Mouse (Mus musculus): ENCODE results near the gene Nr4a3.

Nr4a3 gene

DNA sequence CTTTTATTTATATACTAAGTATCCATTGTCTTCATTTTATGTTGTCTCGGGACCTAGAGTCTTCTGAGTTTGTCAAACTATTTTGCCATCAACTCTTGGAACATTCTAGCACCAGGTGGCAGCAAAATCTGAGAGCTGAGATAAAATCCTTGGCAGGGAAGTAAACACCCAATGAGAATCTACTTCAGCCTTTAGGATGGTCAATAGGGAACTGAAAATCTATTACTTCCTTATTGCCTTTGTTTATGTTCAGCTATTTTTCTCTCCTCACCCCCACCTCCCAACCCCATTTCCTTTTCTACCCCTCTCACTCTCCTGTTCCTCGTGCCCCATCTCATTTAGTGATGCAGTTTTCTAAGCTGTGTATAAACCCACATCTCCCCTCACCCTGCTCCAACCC lies 63.6 kb downstream of the Nr4a3 start:
- DNase-seq (ENCODE audit: low read depth, low spot score): no peak

DNA sequence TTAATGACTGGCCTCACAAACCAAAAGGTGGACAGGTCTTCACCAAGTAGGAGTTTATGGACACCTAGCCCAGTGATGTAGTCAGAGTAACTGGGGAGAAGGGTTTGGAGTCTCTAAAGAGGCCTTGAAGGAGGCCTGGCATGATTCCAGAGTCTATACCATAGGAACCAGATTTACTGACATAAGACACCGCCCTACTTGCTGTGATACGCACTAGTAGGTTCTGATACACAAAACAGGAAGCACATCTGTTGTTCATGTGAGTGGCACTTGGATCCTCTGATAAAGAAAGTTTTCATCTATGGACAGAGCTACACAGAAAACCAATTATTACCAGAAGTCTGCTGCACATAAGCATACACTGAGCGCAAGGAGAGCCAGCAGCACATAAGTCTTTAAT lies 65.4 kb downstream of the Nr4a3 start:
- DNase-seq (ENCODE audit: low read depth, low spot score): no peak

DNA sequence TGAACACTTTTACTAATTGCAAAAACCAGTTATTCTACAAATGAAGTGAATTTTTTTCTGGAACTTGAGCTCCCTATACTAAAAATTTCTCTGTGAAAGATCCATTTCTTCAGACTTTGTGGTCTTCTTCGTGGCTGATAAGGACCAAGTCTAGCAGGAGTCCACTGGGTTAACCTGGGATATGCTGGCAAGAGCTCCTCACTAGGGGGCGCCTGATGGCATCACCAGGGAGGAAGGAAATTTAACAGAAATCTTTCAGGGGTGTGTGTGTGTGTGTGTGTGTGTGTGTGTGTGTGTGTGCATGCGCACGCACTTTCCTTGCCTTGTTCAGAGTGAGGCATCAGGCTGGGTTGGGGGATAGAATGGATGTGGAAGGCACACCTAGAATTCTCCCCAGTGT lies 71.2 kb downstream of the Nr4a3 start:
- DNase-seq (ENCODE audit: low read depth, low spot score): peak; percentile 28

GRCm38 (mm10) chr4:48124416-48124772 lies 79.4 kb downstream of the Nr4a3 start:
- no peak for DNase-seq (ENCODE audit: low read depth, low spot score)

- DNase-seq (ENCODE audit: low read depth, low spot score): peak; percentile 82
These were observed 80.0 kb downstream of the Nr4a3 start, which contains the start of gene Stx17 for GRCm38 (mm10) chr4:48124773-48125469. TSS of gene Stx17 (plus strand) at chr4:48124915.

DNA sequence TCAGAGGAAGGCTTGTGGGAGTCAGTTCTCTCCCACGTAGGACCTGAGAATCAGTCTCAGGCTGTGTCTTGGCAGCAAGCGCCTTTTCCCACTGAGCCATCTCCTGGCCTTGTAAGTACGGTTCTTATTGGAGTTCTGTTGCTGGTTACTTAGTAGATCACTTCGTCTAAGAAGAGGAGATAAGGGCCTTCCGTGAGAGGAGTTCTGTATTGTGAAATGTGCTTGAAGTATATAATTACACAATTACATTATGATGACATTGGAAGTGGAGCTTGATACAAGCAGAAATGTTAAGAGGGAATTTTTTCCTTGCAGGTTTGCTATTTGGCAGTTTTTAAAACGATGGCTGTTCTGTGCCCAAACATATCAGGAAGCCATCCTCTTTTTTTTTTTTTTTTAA lies 85.4 kb downstream of the Nr4a3 start:
- DNase-seq (ENCODE audit: low read depth, low spot score): no peak

- DNase-seq (ENCODE audit: low read depth, low spot score): no peak
These were observed 86.7 kb downstream of the Nr4a3 start for GRCm38 (mm10) chr4:48131606-48132005.

GRCm38 (mm10) chr4:48132721-48133120 lies 87.8 kb downstream of the Nr4a3 start:
- DNase-seq (ENCODE audit: low read depth, low spot score): peak; percentile 7
